Mouse (Mus musculus) cerebellum, adult 9-10 months (tissue): ENCODE measurements around the gene Elmo1.
A peak's percentile ranks its signal among the peaks of the same experiment; 100 is the strongest.
"Not testable (repeated sequence)": the region's sequence is repeated elsewhere in the genome, so short reads cannot be mapped to it uniquely, and the experiment has no call there.

Experiments
- DNase-seq: peaks from one replicate; pipeline ENCODE4 v3.0.0; 2022

Gene Elmo1

DNA sequence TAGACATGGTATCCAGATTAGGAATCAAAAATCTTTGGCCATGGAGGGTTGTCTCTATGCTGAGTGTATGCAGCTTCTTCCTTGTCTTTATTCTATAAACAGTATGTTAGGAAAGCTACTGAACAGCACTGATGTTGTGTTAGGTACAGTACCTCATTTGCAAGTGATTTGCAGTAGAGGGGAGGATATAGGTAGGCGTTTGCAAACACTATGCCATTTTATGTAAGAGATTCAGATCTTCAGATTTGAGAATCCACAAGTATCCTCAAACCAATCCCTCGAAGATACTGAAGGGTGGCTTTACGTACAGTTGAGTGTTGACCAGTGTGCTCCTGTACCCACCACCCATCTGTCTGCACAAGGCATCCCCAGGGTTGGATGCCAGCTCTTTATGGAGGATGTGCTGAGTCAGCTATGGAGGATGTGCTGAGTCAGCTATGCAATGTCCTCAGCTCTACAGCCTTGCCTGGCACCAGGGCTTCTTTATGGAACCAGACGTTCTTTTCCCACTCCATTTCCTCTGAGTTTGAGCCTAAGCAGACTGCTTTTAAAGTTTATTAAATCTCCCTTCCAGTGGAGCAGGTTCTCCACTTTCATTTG is 465.6 kb downstream of the Elmo1 start:
- no peak for DNase-seq

DNA sequence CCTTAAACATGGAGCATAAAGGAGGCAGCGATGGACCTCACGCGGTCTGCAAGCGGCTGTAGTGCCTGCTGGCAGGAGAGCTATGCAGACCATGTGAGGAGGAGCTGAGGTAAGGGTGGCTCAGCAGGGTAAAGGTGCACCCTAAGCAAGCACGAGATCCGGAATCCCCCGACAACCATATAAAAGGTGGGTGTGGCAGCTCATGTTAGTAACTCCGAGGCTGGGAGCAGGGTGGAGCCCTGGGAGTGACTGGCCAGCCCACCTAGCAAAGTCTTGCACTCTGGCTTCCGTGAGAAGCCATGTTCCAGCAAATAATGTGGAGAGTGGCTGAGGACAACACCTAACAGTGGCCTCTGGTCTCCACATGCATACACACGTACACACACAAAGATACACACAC is 466.3 kb downstream of the Elmo1 start:
- DNase-seq, result no peak

DNA sequence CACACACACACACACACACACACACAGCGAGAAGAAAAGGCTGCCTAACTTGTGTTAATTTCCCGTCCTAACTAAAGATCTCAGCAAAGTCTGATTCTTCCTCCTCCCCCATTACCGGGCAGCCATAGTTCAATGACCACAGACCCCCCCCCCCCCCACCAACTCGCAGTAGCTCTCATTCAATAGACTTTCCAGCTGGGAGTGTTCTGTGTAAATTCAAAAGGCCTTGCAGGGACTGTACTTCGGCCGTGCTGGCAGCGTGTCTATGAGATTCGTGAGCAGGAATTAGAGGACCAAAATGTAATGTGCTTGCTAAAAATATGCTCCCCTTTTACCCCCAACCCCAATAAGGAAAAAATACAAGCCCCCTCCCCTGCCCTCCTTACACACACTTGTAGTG is 466.8 kb downstream of the Elmo1 start:
- no peak for DNase-seq

GRCm38 (mm10) chr13:20558376-20558775 is 468.0 kb downstream of the Elmo1 start:
- peak; percentile 85 for DNase-seq

DNA sequence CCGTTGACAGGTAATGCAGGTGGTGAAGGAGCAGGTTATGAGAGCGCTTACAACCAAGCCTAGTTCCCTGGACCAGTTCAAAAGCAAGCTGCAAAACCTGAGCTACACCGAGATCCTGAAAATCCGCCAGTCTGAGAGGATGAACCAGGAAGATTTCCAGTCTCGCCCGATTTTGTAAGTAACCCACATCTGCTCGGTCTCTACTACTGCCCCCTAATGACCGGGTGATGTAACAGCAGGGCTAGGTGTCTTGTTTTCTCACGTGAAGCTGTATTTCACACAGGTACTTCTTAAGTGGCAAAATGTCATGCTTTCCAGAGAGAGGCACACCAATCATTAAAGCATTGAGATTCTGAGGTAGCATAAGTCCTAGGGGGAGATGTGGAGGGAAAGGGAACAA is 474.0 kb downstream of the Elmo1 start:
- DNase-seq, result no peak

DNA sequence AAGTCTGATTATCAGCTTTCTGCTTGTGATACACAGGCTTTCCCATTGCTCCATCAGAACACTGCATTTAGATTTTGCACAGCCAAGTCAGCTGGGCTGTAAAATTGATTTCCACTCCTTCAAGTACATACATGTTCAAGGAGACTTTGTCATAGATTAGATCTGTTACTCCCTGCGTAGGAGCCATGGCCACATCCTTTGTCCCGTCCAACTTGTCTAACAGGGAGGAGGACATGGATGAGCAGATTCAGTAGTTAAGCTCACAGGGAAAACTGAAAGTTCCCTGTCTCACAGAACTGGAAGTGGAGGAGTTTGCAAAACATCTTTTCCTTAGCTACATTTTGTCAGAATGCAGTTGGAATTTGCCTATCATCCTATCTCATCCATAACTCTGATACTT is 484.8 kb downstream of the Elmo1 start:
- DNase-seq, result no peak

DNA sequence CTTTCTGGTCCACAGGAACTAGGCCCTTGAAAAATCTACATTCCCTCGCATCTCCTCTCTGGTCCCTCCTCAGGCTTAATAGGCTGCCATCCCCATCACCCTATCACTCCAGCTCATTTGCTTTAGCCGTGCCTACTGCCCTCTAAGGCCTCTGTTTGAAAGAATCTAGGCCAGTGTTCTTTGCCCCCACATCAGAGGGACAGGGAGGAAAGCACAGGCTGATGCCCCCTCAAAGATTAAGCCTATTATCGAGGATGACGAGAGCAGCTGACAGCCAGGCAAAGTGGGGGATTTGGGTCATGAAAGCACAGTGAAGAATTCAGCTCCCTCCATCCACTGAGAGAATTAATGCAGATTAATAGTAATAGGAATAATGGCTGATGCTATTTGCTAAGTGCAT is 495.5 kb downstream of the Elmo1 start:
- DNase-seq, result no peak

- no peak for DNase-seq
These were observed 496.1 kb downstream of the Elmo1 start for GRCm38 (mm10) chr13:20586462-20586861.

DNA sequence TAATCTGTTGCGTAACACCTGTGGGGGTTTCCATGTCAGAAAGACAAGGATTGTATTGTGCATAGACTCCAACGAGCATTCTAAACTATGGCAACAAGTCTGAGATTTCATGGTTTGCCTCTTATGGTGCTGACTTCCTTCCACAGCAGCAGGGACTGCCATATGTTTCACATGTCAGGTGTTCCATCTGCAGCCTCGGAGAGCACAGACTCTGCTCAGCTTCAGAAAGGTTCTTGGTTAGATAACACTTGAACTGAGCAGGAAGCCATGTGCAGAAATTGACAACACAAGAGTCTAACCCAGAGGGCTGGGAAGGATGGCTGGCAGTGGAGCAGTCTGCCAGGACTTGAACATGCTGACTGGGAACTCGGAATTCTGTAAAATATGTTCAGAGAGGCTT is 500.6 kb downstream of the Elmo1 start:
- peak; percentile 21 for DNase-seq

- peak; percentile 26 for DNase-seq
These were observed 506.9 kb downstream of the Elmo1 start for GRCm38 (mm10) chr13:20597307-20597706.

GRCm38 (mm10) chr13:20598618-20599017 is 508.2 kb downstream of the Elmo1 start:
- no peak for DNase-seq

DNA sequence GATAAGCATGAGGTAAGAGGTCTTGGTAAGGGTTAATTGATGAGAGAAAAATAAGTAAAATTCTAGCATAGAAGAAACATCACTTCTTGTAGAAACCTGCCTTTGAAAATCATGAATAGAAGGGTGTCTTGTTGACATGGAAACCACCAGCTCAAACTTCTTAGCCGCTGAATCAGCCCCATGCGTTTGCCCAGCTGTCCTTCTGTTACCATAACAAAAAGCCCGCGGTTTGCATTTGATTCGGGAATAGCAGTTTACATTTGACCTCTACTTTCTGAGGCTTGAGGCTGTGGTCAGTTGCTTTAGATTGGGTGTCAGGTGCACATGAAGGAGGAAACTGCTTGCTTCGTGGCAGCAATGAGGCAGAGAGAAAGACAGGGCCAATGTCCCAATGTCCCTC is 509.9 kb downstream of the Elmo1 start:
- no peak for DNase-seq

DNA sequence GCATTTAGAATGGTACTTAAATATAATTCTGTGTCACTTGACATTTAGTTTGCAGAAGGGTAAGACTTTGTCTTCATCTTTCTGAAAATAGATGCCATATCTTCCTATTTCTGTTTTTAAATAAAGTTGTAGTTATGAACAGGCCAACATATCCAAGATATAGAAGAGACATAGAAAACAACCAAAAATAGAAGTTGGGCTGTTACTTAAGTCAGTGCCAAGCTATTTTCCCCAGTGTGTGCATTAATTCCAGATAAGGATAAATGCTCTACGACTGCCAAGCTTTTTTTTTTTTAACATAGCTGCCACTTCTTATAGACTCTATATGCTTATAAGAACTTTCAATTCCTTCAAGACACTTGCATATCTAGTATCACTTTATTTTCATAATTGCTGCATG is 511.0 kb downstream of the Elmo1 start:
- no peak for DNase-seq

DNA sequence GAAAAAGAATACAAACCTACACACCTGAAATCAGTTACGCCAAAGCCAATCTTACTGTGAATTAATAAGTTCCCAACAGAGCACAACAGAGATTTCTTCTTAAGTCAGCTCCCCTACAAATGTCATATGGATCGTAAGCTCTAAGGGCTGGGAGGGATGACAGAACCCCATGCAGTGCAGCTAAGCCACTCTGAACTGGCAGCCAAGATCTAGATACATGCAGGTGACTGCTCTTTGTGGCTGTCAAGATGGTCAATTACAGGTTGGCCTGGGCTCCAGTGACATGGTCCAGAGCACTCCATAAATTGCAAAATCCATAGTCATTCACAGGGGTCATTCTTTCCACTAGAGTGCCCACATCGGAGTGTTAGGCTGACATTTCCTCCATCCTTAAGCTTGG is 516.5 kb downstream of the Elmo1 start:
- DNase-seq, result peak; percentile 35

GRCm38 (mm10) chr13:20609003-20609688 is 518.8 kb downstream of the Elmo1 start:
- DNase-seq, result no peak

DNA sequence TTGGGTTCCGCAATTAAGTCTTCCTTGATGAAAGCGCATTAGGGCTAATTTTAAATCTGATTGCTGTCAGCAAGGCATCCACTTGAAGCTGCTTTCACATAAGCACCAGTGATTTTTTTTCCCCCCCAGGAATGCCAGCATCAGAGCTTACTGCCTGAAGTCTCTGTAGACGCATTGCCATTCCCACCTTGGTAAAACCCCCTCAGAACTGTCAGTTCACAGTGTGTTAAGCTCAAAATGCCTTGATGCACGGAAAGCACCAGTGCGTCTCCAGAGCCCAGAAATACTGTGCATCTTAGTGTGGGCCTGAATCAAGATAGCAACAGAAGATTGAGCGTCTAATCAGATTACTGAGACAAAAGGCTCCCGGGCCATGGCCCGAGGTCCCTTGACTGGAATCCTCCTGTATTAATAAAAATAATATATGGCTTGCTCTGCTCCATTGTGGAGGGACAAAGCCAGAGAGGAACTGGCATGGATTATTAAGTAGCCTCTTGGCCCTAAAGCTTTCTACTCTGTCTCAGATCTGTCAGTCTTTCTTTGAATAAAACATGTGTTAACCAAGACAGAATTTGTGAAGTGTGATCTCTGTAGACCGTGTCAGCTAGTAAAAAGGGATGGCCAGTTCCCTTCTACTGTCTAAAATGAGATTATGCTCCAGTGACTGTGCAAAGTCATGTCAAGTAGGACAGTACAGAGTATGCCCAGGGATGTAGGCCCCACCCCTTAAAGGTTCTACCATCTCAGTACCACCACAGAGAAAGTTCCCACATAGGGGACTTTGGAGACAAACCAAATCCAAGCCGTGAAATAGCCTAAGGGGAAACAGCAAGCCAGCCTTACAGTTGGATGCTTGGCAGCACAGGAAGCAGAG is 525.4 kb downstream of the Elmo1 start:
- DNase-seq, result no peak

GRCm38 (mm10) chr13:20619946-20620345 is 529.5 kb downstream of the Elmo1 start:
- no peak for DNase-seq

- no peak for DNase-seq
These were observed 532.9 kb downstream of the Elmo1 start for GRCm38 (mm10) chr13:20623071-20623850.

DNA sequence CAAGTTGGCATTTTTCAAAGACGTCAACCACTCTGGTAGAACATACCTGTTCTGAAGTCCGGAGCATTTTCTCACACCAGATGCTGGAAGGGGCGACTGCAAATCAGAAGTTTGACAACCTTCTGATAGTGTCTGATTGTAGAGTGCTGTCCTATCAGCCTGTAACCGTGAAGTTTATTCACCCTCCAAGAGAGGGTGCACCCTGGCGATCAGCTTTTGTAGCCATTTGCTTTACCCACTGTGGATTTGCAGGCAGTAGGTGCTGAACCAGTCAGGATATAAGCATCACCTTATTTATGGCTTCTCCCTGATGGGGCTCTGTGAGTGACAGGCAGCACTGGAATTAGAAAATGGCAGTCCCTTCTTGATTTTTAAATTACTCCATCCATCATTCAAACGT is 537.4 kb downstream of the Elmo1 start:
- DNase-seq, result no peak

DNA sequence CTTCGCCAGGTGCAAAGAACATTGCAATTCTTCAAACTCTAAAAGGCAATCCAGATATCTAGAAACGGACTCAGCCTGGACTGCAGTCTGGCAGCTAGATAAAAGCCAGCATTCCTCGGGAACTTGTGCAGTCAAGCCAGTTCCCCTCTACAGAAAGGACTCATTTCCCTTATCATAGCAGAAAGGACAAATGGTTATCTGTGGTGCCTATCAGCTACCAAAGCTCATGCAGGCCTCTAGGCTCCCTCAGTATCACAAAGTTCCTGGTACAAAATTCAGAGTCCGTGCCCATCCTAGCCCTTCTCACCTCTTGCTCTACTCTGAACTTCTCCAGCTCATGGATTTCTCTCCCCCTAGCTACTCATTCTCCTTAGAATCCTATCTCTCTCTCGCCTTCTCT is 542.1 kb downstream of the Elmo1 start:
- no peak for DNase-seq

- DNase-seq, result not testable (repeated sequence)
These were observed 544.3 kb downstream of the Elmo1 start for GRCm38 (mm10) chr13:20634679-20635078.

DNA sequence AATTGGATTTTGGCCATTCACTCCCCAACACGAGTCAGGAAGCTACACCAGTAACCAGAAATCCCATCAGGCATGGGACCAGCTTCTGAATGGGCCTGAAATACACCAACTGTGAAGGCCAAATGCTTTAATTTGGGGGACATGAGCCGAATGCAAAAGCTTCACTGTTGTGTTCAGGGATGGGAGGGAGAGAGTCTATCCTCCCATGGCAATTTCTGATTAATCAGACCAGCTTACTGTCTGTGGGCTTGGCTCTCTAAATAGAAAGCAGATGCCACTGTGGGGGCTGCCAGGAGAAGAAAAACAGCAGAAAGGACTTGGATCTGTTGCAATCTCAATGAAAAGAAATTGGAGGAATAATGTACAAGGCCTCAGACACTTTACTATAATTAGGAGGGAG is 545.2 kb downstream of the Elmo1 start:
- DNase-seq, result peak; percentile 65
